Comparison of ENCODE assay signal across 21 mouse cellular contexts in genomic region chr19:7012426-7012825, GRCm38 (mm10). TPM values are rescaled to one million over a fixed set of nuclear protein-coding genes. Genes with fewer than 3 reads are reported as not detected.
DNase-seq lines count a peak whose midpoint lies in the region; ATAC-seq and TF ChIP-seq lines count a peak whose summit lies in the region.
"Had no signal": no experiment of that assay in that cellular context is flagged by ENCODE, and none has a peak within 500 bp of the region (broad histone marks: within the 10 kb centered on the region; RNA-seq: fewer than 3 reads in every experiment).

No protein-coding gene starts in this region.

- no peak for TF ChIP-seq CTCF in small intestine, adult 2 months (IDR thresholded peaks at IDR 0.05; ENCODE audit: extremely low read depth, insufficient read length, insufficient replicate concordance, low read depth, low read length)

- H3K27me3 ChIP-seq in hindbrain, embryonic 13.5 days: no peaks in the 10 kb centered on the region
- H3K27me3 ChIP-seq in hindbrain, embryonic 12.5 days: no peaks in the 10 kb centered on the region
- no peaks in the 10 kb centered on the region for H3K27me3 ChIP-seq in liver, embryonic 16.5 days (ENCODE audit: control insufficient read depth, insufficient read depth, low read depth, low read length)
- no peaks in the 10 kb centered on the region for H3K27me3 ChIP-seq in liver, embryonic 12.5 days (replicated peaks)
- H3K27me3 ChIP-seq in intestine, embryonic 15.5 days (replicated peaks): no peaks in the 10 kb centered on the region
- no peaks in the 10 kb centered on the region for H3K27me3 ChIP-seq in small intestine, adult 2 months (ENCODE audit: control insufficient read depth, insufficient read depth, low read length)
- no peaks in the 10 kb centered on the region for H3K27me3 ChIP-seq in embryonic facial prominence, embryonic 10.5 days (replicated peaks; ENCODE audit: low read depth, poor library complexity, severe bottlenecking)
- H3K27me3 ChIP-seq: CH12.LX; embryonic facial prominence, embryonic 15.5 days had no signal

- H3K9me3 ChIP-seq in hindbrain, embryonic 13.5 days: no peaks in the 10 kb centered on the region
- no peaks in the 10 kb centered on the region for H3K9me3 ChIP-seq in hindbrain, embryonic 12.5 days (replicated peaks)
- H3K9me3 ChIP-seq in liver, embryonic 16.5 days (replicated peaks; ENCODE audit: control insufficient read depth, low read length): no peaks in the 10 kb centered on the region
- no peaks in the 10 kb centered on the region for H3K9me3 ChIP-seq in liver, embryonic 12.5 days (replicated peaks)
- H3K9me3 ChIP-seq in intestine, embryonic 15.5 days: no peaks in the 10 kb centered on the region
- no peaks in the 10 kb centered on the region for H3K9me3 ChIP-seq in embryonic facial prominence, embryonic 10.5 days
- H3K9me3 ChIP-seq: embryonic facial prominence, embryonic 15.5 days; forebrain, embryonic 10.5 days; heart, embryonic 10.5 days had no signal

- H3K36me3 ChIP-seq in hindbrain, embryonic 13.5 days: peaks cover 29% of the 10 kb centered on the region
- peaks cover 10% of the 10 kb centered on the region; the same call in 1 of the 2 replicates for H3K36me3 ChIP-seq in hindbrain, embryonic 12.5 days
- H3K36me3 ChIP-seq in liver, embryonic 16.5 days (ENCODE audit: control insufficient read depth, insufficient read depth): peaks cover 22% of the 10 kb centered on the region
- peaks cover 81% of the 10 kb centered on the region for H3K36me3 ChIP-seq in liver, embryonic 12.5 days
- no peaks in the 10 kb centered on the region for H3K36me3 ChIP-seq in intestine, embryonic 15.5 days
- no peaks in the 10 kb centered on the region for H3K36me3 ChIP-seq in small intestine, adult 2 months (ENCODE audit: control insufficient read depth, insufficient read depth, low read length)
- peaks cover 33% of the 10 kb centered on the region for H3K36me3 ChIP-seq in embryonic facial prominence, embryonic 10.5 days (replicated peaks)
- H3K36me3 ChIP-seq: embryonic facial prominence, embryonic 15.5 days had no signal

- no peak for DNase-seq in embryonic facial prominence, embryonic 10.5 days (ENCODE audit: low spot score)
- DNase-seq: adrenal gland, postnatal 25 days; cerebellum, adult 18-20 months; cerebellum, adult 9-11 months; gastrocnemius, adult 2 months; gastrocnemius, postnatal 25 days; heart, postnatal 10 days; heart, postnatal 4 days had no signal

- ATAC-seq in hindbrain, embryonic 13.5 days (ENCODE audit: low FRiP score): no peak
- ATAC-seq in hindbrain, embryonic 12.5 days (ENCODE audit: low FRiP score): no peak
- ATAC-seq in liver, embryonic 16.5 days (ENCODE audit: low read depth): 0 out of 2 replicates have a peak, but pooled peaks have one; percentile 11
- no peak for ATAC-seq in liver, embryonic 12.5 days
- ATAC-seq in intestine, embryonic 15.5 days: peak; percentile 36; the same call in 1 of the 2 replicates
- ATAC-seq: forebrain, embryonic 14.5 days had no signal

- H3K9ac ChIP-seq in hindbrain, embryonic 13.5 days: peak overlapping the region; percentile 4; the same call in 1 of the 2 replicates
- no peak overlapping the region for H3K9ac ChIP-seq in hindbrain, embryonic 12.5 days
- H3K9ac ChIP-seq in liver, embryonic 16.5 days (ENCODE audit: low read depth, low read length): no peak overlapping the region
- H3K9ac ChIP-seq in liver, embryonic 12.5 days: no peak overlapping the region; the same call in 1 of the 2 replicates
- no peak overlapping the region; the same call in 1 of the 2 replicates for H3K9ac ChIP-seq in intestine, embryonic 15.5 days
- H3K9ac ChIP-seq: embryonic facial prominence, embryonic 15.5 days; hindbrain, embryonic 14.5 days had no signal

- 82% methylated on average over 4 of the region's 4 CpGs for WGBS in hindbrain, embryonic 13.5 days
- WGBS in hindbrain, embryonic 12.5 days: 68% methylated on average over 4 of the region's 4 CpGs
- 67% methylated on average over 4 of the region's 4 CpGs for WGBS in liver, embryonic 16.5 days (ENCODE audit: insufficient replicate concordance)
- 83% methylated on average over 4 of the region's 4 CpGs for WGBS in liver, embryonic 12.5 days (ENCODE audit: insufficient replicate concordance)
- WGBS in intestine, embryonic 15.5 days: 70% methylated on average over 4 of the region's 4 CpGs
- WGBS in small intestine, adult 2 months: 34% methylated on average over 4 of the region's 4 CpGs
- 80% methylated on average over 4 of the region's 4 CpGs for WGBS in embryonic facial prominence, embryonic 10.5 days

- no peak overlapping the region for H3K27ac ChIP-seq in hindbrain, embryonic 13.5 days
- no peak overlapping the region for H3K27ac ChIP-seq in hindbrain, embryonic 12.5 days
- no peak overlapping the region for H3K27ac ChIP-seq in liver, embryonic 16.5 days (ENCODE audit: low read length)
- no peak overlapping the region for H3K27ac ChIP-seq in liver, embryonic 12.5 days
- H3K27ac ChIP-seq in intestine, embryonic 15.5 days: no peak overlapping the region
- H3K27ac ChIP-seq in small intestine, adult 2 months (ENCODE audit: insufficient read depth, low read depth, low read length): peak overlapping the region; percentile 52
- H3K27ac ChIP-seq in embryonic facial prominence, embryonic 10.5 days (replicated peaks): no peak overlapping the region
- H3K27ac ChIP-seq: embryonic facial prominence, embryonic 15.5 days; forebrain, embryonic 10.5 days; gastrocnemius, adult 2 months; heart, embryonic 10.5 days; hindbrain, embryonic 14.5 days had no signal

- no peak for TF ChIP-seq POLR2A in small intestine, adult 2 months (IDR thresholded peaks at IDR 0.05; ENCODE audit: low read depth, low read length)

- no peaks in the 10 kb centered on the region for H3K4me1 ChIP-seq in hindbrain, embryonic 13.5 days (replicated peaks)
- H3K4me1 ChIP-seq in hindbrain, embryonic 12.5 days: no peaks in the 10 kb centered on the region
- peaks cover 8% of the 10 kb centered on the region for H3K4me1 ChIP-seq in liver, embryonic 16.5 days (ENCODE audit: control insufficient read depth, low read depth, low read length)
- peaks cover 18% of the 10 kb centered on the region for H3K4me1 ChIP-seq in liver, embryonic 12.5 days
- no peaks in the 10 kb centered on the region for H3K4me1 ChIP-seq in intestine, embryonic 15.5 days (replicated peaks)
- H3K4me1 ChIP-seq in small intestine, adult 2 months (ENCODE audit: control insufficient read depth, insufficient read depth, insufficient read length, low read length): peaks cover 2% of the 10 kb centered on the region; the same call in 1 of the 2 replicates
- no peaks in the 10 kb centered on the region for H3K4me1 ChIP-seq in embryonic facial prominence, embryonic 10.5 days
- H3K4me1 ChIP-seq: embryonic facial prominence, embryonic 15.5 days; forebrain, embryonic 10.5 days had no signal

- H3K4me2 ChIP-seq in hindbrain, embryonic 13.5 days: no peak overlapping the region
- H3K4me2 ChIP-seq in hindbrain, embryonic 12.5 days (replicated peaks): no peak overlapping the region
- no peak overlapping the region for H3K4me2 ChIP-seq in liver, embryonic 16.5 days (ENCODE audit: low read depth, low read length)
- no peak overlapping the region for H3K4me2 ChIP-seq in liver, embryonic 12.5 days
- H3K4me2 ChIP-seq in intestine, embryonic 15.5 days (replicated peaks): no peak overlapping the region
- H3K4me2 ChIP-seq: embryonic facial prominence, embryonic 15.5 days; hindbrain, embryonic 14.5 days had no signal

- H3K4me3 ChIP-seq in hindbrain, embryonic 13.5 days: no peak overlapping the region
- H3K4me3 ChIP-seq in hindbrain, embryonic 12.5 days: no peak overlapping the region
- no peak overlapping the region for H3K4me3 ChIP-seq in liver, embryonic 16.5 days (ENCODE audit: low read depth, low read length)
- H3K4me3 ChIP-seq in liver, embryonic 12.5 days: no peak overlapping the region
- no peak overlapping the region for H3K4me3 ChIP-seq in intestine, embryonic 15.5 days (replicated peaks)
- H3K4me3 ChIP-seq in small intestine, adult 2 months (ENCODE audit: low read depth, low read length): no peak overlapping the region
- no peak overlapping the region for H3K4me3 ChIP-seq in embryonic facial prominence, embryonic 10.5 days
- H3K4me3 ChIP-seq: embryonic facial prominence, embryonic 15.5 days; erythroblast, embryonic 14.5 days; forebrain, embryonic 10.5 days; gastrocnemius, adult 2 months; heart, embryonic 10.5 days had no signal

RNA-seq across cellular contexts. Expression of gene Fermt3, which starts 6.8 kb away (rescaled TPM):
- 4.4 and 5.6 TPM in 2 replicates for polyA plus RNA-seq in hindbrain, embryonic 13.5 days (2015; fragmentation: Nextera tagmentation; extraction: Ambion mirVana)
- 6.3 and 6.5 TPM in 2 replicates for polyA plus RNA-seq in hindbrain, embryonic 12.5 days (2016; fragmentation: Nextera tagmentation; extraction: Ambion mirVana)
- polyA plus RNA-seq in liver, embryonic 16.5 days (2015; fragmentation: Nextera tagmentation; extraction: Ambion mirVana): 103 and 105 TPM in 2 replicates
- polyA plus RNA-seq in liver, embryonic 12.5 days (2016; fragmentation: Nextera tagmentation; extraction: Ambion mirVana): 135 and 147 TPM in 2 replicates
- 9.8 and 10.1 TPM in 2 replicates for polyA plus RNA-seq in intestine, embryonic 15.5 days (2015; fragmentation: Nextera tagmentation; extraction: Ambion mirVana)
- polyA plus RNA-seq in small intestine, adult 2 months (2012; rRNA removed): 10.2 and 18.6 TPM in 2 replicates
- polyA plus RNA-seq in embryonic facial prominence, embryonic 10.5 days (2016; fragmentation: Nextera tagmentation; extraction: Ambion mirVana): 7.1 and 8.0 TPM in 2 replicates

RNA-seq across cellular contexts. Expression of gene Trpt1, which starts 16.5 kb away (rescaled TPM):
- polyA plus RNA-seq in hindbrain, embryonic 13.5 days (2015; fragmentation: Nextera tagmentation; extraction: Ambion mirVana): 16.6 and 18.0 TPM in 2 replicates
- polyA plus RNA-seq in hindbrain, embryonic 12.5 days (2016; fragmentation: Nextera tagmentation; extraction: Ambion mirVana): 8.7 and 12.6 TPM in 2 replicates
- polyA plus RNA-seq in liver, embryonic 16.5 days (2015; fragmentation: Nextera tagmentation; extraction: Ambion mirVana): 1.6 and 2.5 TPM in 2 replicates
- polyA plus RNA-seq in liver, embryonic 12.5 days (2016; fragmentation: Nextera tagmentation; extraction: Ambion mirVana): 2.2 and 2.5 TPM in 2 replicates
- 6.9 and 9.0 TPM in 2 replicates for polyA plus RNA-seq in intestine, embryonic 15.5 days (2015; fragmentation: Nextera tagmentation; extraction: Ambion mirVana)
- polyA plus RNA-seq in small intestine, adult 2 months (2012; rRNA removed): 5.2 and 7.7 TPM in 2 replicates
- 8.3 and 8.8 TPM in 2 replicates for polyA plus RNA-seq in embryonic facial prominence, embryonic 10.5 days (2016; fragmentation: Nextera tagmentation; extraction: Ambion mirVana)

RNA-seq across cellular contexts. Expression of gene Nudt22, which starts 16.5 kb away (rescaled TPM):
- 18.6 and 23.8 TPM in 2 replicates for polyA plus RNA-seq in hindbrain, embryonic 13.5 days (2015; fragmentation: Nextera tagmentation; extraction: Ambion mirVana)
- 20.1 and 20.2 TPM in 2 replicates for polyA plus RNA-seq in hindbrain, embryonic 12.5 days (2016; fragmentation: Nextera tagmentation; extraction: Ambion mirVana)
- polyA plus RNA-seq in liver, embryonic 16.5 days (2015; fragmentation: Nextera tagmentation; extraction: Ambion mirVana): 10.1 and 10.5 TPM in 2 replicates
- polyA plus RNA-seq in liver, embryonic 12.5 days (2016; fragmentation: Nextera tagmentation; extraction: Ambion mirVana): 10.0 and 11.9 TPM in 2 replicates
- polyA plus RNA-seq in intestine, embryonic 15.5 days (2015; fragmentation: Nextera tagmentation; extraction: Ambion mirVana): 20.6 and 23.5 TPM in 2 replicates
- 41.2 and 53.8 TPM in 2 replicates for polyA plus RNA-seq in small intestine, adult 2 months (2012; rRNA removed)
- 20.1 and 20.9 TPM in 2 replicates for polyA plus RNA-seq in embryonic facial prominence, embryonic 10.5 days (2016; fragmentation: Nextera tagmentation; extraction: Ambion mirVana)

RNA-seq across cellular contexts. Expression of gene Dnajc4, which starts 20.1 kb away (rescaled TPM):
- 24.2 and 25.9 TPM in 2 replicates for polyA plus RNA-seq in hindbrain, embryonic 13.5 days (2015; fragmentation: Nextera tagmentation; extraction: Ambion mirVana)
- 20.5 and 24.0 TPM in 2 replicates for polyA plus RNA-seq in hindbrain, embryonic 12.5 days (2016; fragmentation: Nextera tagmentation; extraction: Ambion mirVana)
- 9.9 and 10.5 TPM in 2 replicates for polyA plus RNA-seq in liver, embryonic 16.5 days (2015; fragmentation: Nextera tagmentation; extraction: Ambion mirVana)
- polyA plus RNA-seq in liver, embryonic 12.5 days (2016; fragmentation: Nextera tagmentation; extraction: Ambion mirVana): 12.1 and 12.7 TPM in 2 replicates
- 22.7 and 27.5 TPM in 2 replicates for polyA plus RNA-seq in intestine, embryonic 15.5 days (2015; fragmentation: Nextera tagmentation; extraction: Ambion mirVana)
- polyA plus RNA-seq in small intestine, adult 2 months (2012; rRNA removed): 34.1 and 53.4 TPM in 2 replicates
- polyA plus RNA-seq in embryonic facial prominence, embryonic 10.5 days (2016; fragmentation: Nextera tagmentation; extraction: Ambion mirVana): 18.1 and 18.2 TPM in 2 replicates

RNA-seq across cellular contexts. Expression of gene Vegfb, which starts 25.0 kb away (rescaled TPM):
- 33.5 and 34.9 TPM in 2 replicates for polyA plus RNA-seq in hindbrain, embryonic 13.5 days (2015; fragmentation: Nextera tagmentation; extraction: Ambion mirVana)
- 32.2 and 37.0 TPM in 2 replicates for polyA plus RNA-seq in hindbrain, embryonic 12.5 days (2016; fragmentation: Nextera tagmentation; extraction: Ambion mirVana)
- polyA plus RNA-seq in liver, embryonic 16.5 days (2015; fragmentation: Nextera tagmentation; extraction: Ambion mirVana): 7.7 and 10.5 TPM in 2 replicates
- polyA plus RNA-seq in liver, embryonic 12.5 days (2016; fragmentation: Nextera tagmentation; extraction: Ambion mirVana): 23.2 and 23.3 TPM in 2 replicates
- polyA plus RNA-seq in intestine, embryonic 15.5 days (2015; fragmentation: Nextera tagmentation; extraction: Ambion mirVana): 44.0 and 46.7 TPM in 2 replicates
- 19.8 and 20.4 TPM in 2 replicates for polyA plus RNA-seq in small intestine, adult 2 months (2012; rRNA removed)
- 36.0 and 36.9 TPM in 2 replicates for polyA plus RNA-seq in embryonic facial prominence, embryonic 10.5 days (2016; fragmentation: Nextera tagmentation; extraction: Ambion mirVana)

Comparison
In these comparisons a context has a peak if more than half of its experiments do, and no peak if none do; other contexts are left out.
1. ATAC-seq: peak in liver, embryonic 16.5 days (single experiment) and intestine, embryonic 15.5 days (single experiment); none in hindbrain, embryonic 13.5 days (single experiment), hindbrain, embryonic 12.5 days (single experiment) and liver, embryonic 12.5 days (single experiment).